Mouse (Mus musculus) heart, adult 2 months (tissue): ENCODE results near the gene Rabgef1.

Source experiments
- CTCF ChIP-seq: fragments of 200-600 bp; IDR thresholded peaks from 2 replicates; pipeline ENCODE4 v1.8.1; 2022; ENCODE audit warnings: antibody characterized with exemption, mild to moderate bottlenecking, moderate library complexity
- POLR2A ChIP-seq: fragments of 200-500 bp; IDR thresholded peaks from 2 replicates; pipeline ENCODE4 v1.6.1; 2011; ENCODE audit warnings: mild to moderate bottlenecking, low read depth, low read length, control low read depth; ENCODE audit not compliant: insufficient read depth

- TF ChIP-seq CTCF (no peak), POLR2A (no peak)
Measured at GRCm38 (mm10) chr5:130221760-130222145, 50.2 kb downstream of the Rabgef1 start.
